Mouse (Mus musculus) C3H10T1/2 (cell line): ENCODE measurements around the gene Npm3. TPM values are rescaled to one million over a fixed set of nuclear protein-coding genes. Genes with fewer than 3 reads are reported as not detected.

Experiments used
- polyA plus RNA-seq, 2 experiments: library from polyadenylated mRNA; unstranded; fragments of >200 nt; fragmentation: generic; extraction: Trizol; gene quantifications; one replicate each; pipeline ENCODE4 v1.2.1; 2012; ENCODE audit warnings: missing spikeins in 2 of 2

The Npm3 gene
- polyA plus RNA-seq = 100 to 1,000 TPM; 141 to 146 TPM

DNA sequence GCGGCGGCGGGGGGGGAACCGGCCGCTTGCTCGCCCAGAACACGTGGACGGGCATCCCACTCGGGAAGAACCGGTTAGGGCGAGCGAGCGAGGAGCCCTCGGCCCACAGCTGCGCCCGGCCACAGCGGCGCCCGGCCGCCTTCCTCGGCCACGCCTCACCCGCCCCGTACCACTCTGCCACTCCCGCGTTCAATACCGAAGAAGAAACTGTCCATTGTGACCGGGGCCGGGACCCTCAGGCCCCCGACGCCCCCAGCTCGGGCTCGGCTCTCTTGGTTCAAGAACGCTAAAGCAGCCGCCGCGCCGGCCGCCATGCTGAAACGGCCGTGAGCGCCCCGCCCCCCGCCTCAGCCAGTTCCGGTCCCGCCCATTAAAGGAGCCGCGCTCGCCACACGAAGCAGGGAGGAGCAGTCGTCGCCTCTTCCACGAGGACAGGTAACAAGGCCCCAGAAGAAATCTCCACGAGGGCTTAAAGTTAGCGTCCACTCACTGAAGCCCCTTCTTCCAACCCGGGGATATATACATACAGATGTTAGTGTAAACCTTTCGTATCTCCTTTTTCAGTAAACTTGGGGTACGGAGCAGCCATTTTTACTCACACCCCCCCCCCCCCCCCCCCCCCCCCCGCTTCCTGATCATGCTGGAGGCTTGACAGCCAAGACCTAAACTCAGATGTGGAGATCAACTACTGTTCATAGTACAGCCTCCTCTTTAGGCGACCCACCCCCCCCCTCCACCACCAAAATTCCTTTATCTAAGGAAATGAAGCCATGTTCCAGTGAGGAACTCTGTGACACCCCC, at the start of gene Npm3:
Gene Npm3 (minus strand): TSS at position 349 of the 801 bp plus-strand sequence.

DNA sequence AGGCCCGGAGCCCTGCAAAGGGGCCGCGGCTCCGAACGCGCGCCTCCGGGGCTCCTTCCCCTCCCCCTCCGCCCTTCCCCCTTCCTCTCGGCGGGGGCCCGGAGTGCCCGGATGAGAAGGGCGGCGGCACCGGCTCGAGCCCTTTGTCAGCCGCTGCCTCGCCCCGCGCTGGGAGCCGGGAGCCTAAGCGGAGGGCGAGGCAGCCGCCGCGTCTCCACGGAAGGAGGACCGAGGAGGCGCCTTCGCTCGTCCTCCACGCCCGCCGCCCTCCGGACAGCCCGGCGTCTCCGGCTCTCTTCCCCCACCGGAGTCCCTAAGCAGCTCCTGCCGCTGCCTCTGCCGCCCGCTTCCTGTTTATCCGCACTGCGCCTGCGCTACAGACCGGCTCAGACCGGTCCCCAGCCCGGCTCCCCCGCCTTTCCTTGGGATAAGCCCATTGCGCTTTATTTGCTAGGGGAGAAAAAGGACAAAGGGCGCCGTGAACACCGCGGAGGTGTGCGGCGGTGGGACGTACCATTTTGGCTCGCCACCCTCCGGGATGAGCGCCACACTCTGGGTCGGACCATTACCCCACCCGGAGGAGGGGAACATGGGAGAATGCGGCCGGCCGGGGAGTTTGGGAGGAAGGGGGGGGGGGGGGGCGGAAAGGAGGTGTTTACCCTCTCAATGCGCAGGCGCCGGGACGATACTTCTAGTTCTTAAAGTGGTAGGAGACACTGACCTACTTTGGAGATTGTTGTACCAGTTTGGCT, 34.0 kb upstream of the Npm3 start, which contains the start of gene Mgea5:
Gene Mgea5 (minus strand): TSS at position 657 of the 752 bp plus-strand sequence.

GRCm38 (mm10) chr19:45742218-45742983, 7.0 kb downstream of the Npm3 start, which contains the start of gene Fgf8:
TSS of gene Fgf8 (minus strand) at chr19:45742915.

Other genes with a start within 250 kb of the Npm3 start
- gene Poll, start 189.1 kb downstream of the Npm3 start, polyA plus RNA-seq = 10 to 100 TPM; 13.4 to 18.8 TPM
- 10 to 100 TPM; 43.1 to 43.6 TPM for gene Gm17018, start 189.0 kb downstream of the Npm3 start, polyA plus RNA-seq
- gene Fbxw4, start 89.3 kb downstream of the Npm3 start, polyA plus RNA-seq = 10 to 100 TPM; 21.5 to 51.5 TPM
- gene Fgf8, start 6.7 kb downstream of the Npm3 start, polyA plus RNA-seq = under 1 TPM in 1 of 2 experiments, not detected in 1; 0.60 TPM
- gene Mgea5, start 34.2 kb upstream of the Npm3 start, polyA plus RNA-seq = 10 to 100 TPM in 1 of 2 experiments, 1 to 10 TPM in 1; 1.6 to 23.1 TPM
- gene Kcnip2, start 66.5 kb upstream of the Npm3 start, polyA plus RNA-seq = under 1 TPM; 0.01 to 0.07 TPM
- gene Armh3, start 248.9 kb upstream of the Npm3 start, polyA plus RNA-seq = 10 to 100 TPM in 1 of 2 experiments, 1 to 10 TPM in 1; 2.9 to 13.8 TPM